Mouse (Mus musculus) layer of hippocampus, adult 9-10 months (tissue): ENCODE data around the gene Trpt1.

Source experiments
- DNase-seq: peaks from one replicate; pipeline ENCODE4 v3.0.0; 2022; ENCODE audit warnings: low spot score

Trpt1 gene

DNA sequence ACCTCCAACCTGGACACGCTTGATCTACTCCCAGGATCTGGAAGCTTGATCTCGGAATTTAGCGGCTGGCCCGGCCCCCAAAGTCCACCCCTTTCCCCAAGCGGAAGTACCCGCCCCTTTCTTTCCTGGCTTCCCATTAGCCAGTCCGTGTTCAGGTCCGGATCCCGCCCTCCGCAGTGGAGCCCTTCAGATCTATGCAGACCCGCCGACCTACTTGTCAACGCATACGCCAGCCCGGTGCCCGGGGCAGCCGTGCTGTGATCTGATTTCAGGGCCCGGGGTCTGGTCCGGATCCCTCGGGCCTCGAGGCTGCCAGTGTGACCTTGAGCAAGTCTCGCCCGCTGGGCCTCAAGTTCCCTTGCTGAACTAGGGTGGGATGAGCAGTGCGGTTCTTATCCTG lies at the start of gene Trpt1, which contains the start of gene Nudt22:
TSS of gene Trpt1 (plus strand) at position 126 of the 400 bp plus-strand sequence.
TSS of gene Nudt22 (minus strand) at position 112 of the 400 bp plus-strand sequence.
- no peak for DNase-seq

DNA sequence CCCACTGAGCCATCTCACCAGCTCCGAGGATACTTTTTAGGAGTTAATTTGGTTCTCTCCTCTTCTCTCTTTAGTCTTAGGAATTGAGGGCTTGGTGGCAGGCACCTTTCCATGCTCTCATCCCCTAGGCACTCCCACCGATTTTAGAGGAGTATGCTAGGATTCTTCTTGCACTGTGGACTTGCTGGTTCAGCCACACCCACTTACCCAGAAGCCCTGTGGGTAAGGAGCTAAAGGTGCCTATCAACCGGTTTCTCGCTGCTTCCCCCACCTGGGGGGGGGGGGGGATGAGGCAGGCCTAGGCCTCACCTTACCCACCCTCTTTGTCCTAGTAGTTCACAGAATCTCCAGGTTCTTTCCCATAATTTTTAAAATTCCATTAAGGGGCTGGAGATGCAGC lies 48.2 kb upstream of the Trpt1 start:
- no peak for DNase-seq

DNA sequence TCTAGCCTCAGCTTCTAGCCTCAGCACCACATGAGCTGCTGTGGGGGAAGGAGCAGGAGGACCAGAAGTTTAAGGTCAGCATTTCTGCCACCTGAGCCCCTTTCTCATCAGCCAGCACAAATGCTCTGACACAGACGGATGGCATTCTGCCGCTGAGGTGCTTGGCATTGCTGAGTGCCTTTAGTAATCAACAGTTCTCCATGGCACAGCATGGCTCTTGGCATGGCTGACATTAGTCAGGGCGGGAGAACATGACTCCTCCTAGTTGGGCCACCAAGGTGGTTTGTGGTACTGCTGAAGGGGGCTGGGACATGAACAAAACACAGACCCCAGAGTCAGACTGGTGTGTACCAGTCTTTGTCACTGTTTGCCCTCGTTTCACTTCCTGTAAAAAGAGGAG lies 47.7 kb upstream of the Trpt1 start:
- DNase-seq, result no peak

DNA sequence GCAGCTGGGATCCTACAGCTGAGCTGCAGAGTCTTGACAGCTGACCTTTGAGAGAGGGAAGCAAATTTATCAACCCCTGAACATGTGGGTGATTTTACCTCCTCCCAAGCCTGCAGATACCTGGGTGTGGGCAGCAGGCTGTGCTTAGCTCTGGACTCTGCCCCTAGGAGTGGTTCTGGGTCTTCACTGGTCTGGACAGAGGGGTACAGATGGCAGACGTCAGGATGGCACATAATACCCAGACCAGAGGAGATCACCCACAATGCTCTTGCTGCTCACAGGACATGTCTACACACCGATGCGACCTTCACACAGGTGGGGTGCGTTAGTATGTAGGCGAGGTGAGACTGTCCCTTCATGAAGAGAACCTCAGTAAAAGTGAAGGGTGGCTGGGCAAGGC lies 46.4 kb upstream of the Trpt1 start:
- no peak for DNase-seq

- no peak for DNase-seq
Measured at GRCm38 (mm10) chr19:6949951-6950350, 46.0 kb upstream of the Trpt1 start.

- peak; percentile 49 for DNase-seq
Measured at GRCm38 (mm10) chr19:6950613-6951153, 45.2 kb upstream of the Trpt1 start.

DNA sequence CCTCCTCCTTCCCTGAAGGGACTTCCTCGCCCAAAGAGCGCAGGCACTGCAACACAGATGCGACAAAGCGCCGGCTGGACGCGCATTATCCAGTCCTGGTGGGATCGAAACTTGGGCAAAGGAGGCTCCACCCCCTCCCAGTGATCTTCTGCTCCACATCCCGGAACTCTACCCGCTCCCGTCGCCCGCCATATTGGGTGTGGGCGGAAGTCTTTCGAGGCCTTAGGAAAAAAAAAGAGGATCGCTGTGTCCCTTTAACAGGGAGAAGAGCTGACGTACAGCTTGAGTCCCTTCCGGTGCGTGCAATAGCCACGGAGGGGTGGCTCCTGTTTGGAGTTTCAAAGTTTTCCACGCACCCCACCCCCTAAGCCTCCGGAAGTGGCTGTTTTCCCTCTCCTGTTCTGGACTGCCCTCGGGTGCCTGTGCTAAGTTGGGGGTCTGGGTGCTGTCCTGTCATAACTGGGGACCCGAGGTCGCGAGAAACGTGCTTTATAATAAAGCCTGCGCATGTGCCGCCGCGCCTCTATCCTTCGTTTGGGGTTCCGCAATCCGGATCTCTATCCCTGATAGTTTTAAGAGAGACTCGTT lies 44.5 kb upstream of the Trpt1 start:
- DNase-seq, result peak; percentile 85

DNA sequence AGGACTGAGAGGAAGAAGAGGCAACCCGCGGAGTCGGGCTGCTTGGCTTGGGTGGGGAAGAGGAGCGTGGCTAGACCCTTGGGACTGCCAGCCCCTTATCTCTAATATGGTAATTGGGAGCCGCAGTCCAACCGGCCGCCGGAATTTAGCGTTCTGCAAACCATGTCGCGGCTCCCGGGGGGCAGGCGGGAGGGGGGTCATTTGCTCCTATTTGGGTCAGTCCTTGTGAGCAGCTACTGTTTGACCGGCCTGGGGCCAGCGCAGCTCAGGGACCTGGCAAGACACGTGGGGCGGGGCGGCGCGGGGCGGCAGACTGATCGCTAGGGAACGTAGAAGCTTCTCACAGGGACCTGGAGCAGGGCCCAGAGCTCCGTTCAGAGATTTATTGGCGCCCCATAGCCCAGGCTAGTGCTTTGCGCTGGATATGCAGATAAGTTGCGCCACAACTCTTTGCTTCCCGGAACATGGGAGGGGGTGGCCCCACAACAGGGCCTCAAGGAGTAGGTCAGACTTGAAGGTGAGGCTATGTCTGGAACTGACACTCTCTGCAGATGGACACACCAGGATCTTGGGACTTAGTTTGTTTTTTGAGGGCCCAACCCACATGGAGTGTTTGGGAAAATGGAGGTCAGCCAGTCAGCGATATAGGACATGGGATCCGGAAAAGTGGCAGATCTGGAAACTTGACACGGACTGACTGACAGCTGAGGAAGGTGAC lies 43.8 kb upstream of the Trpt1 start:
- no peak for DNase-seq

- DNase-seq, result no peak
Measured at GRCm38 (mm10) chr19:6952712-6953037, 43.3 kb upstream of the Trpt1 start.

- no peak for DNase-seq
Measured at GRCm38 (mm10) chr19:6954046-6954445, 41.9 kb upstream of the Trpt1 start.

DNA sequence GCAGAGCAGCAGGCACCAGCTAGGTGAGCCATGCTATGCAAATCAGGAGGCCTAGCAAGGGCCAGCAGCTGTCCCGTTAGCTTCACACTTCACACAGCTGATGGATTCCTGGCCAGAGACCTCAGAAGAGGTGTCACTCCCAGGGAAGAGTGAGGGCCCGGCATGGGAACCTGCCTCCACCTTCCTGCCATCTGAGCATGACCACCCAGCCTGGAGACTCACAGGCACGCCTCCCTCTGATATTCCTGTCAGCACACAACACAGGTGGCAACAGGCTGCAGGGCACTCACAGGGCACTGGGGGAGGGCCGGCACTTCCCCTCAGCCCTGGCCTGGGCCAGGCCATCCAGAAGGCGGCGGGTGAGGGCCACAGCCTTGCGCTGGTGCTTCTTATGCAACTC lies 40.5 kb upstream of the Trpt1 start:
- DNase-seq, result no peak

GRCm38 (mm10) chr19:6956461-6956860 lies 39.5 kb upstream of the Trpt1 start:
- DNase-seq, result no peak

- no peak for DNase-seq
Measured at GRCm38 (mm10) chr19:6968491-6969271, 27.2 kb upstream of the Trpt1 start.

- DNase-seq, result no peak
Measured at GRCm38 (mm10) chr19:6969291-6969664, 26.7 kb upstream of the Trpt1 start.

- no peak for DNase-seq
Measured at GRCm38 (mm10) chr19:6969665-6970381, 26.1 kb upstream of the Trpt1 start.

GRCm38 (mm10) chr19:6970460-6971085 lies 25.4 kb upstream of the Trpt1 start:
- no peak for DNase-seq

GRCm38 (mm10) chr19:6971644-6972043 lies 24.3 kb upstream of the Trpt1 start:
- DNase-seq, result no peak

- no peak for DNase-seq
Measured at GRCm38 (mm10) chr19:6972247-6972917, 23.5 kb upstream of the Trpt1 start.

- no peak for DNase-seq
Measured at GRCm38 (mm10) chr19:6973581-6974190, 22.2 kb upstream of the Trpt1 start.
